Mouse (Mus musculus) liver, embryonic 14.5 days (tissue): Measurements from ENCODE around the gene Gm20481.
"Not testable (repeated sequence)": the region's sequence is repeated elsewhere in the genome, so short reads cannot be mapped to it uniquely, and the experiment has no call there.

Experiments
- CTCF ChIP-seq: IDR thresholded peaks from 2 replicates; pipeline ENCODE4 v1.5.1; 2016; ENCODE audit warnings: antibody characterized with exemption, low read depth, control low read depth
- EP300 ChIP-seq: IDR thresholded peaks from 2 replicates; pipeline ENCODE4 v1.6.1; 2016; ENCODE audit warnings: antibody characterized with exemption, low read depth

DNA sequence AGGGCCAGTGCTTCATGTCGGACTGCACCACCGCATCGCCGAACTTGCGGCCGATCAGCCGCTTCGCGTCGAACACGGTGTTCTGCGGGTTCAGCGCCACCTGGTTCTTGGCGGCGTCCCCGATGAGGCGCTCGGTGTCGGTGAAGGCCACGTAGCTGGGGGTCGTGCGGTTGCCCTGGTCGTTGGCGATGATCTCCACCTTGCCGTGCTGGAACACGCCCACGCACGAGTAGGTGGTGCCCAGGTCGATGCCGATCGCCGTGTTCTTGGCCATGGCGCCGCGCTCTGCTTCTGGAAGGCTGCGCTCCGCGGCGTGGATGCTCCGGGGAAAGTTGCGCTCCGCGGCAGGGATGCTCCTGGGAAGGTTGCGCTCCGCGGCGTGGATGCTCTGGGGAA lies 11.0 kb upstream of the Gm20481 start:
- TF ChIP-seq EP300, CTCF: not testable (repeated sequence)
